Mouse (Mus musculus) retina, adult 2 months (tissue): Measurements from ENCODE around the gene Wnt7b.

Experiments used
- DNase-seq: peaks from one replicate; pipeline ENCODE4 v3.0.0-alpha.2; 2012; ENCODE audit warnings: low read depth, low spot score

Gene Wnt7b

GRCm38 (mm10) chr15:85507370-85508014 is 74.8 kb downstream of the Wnt7b start:
- no peak for DNase-seq

GRCm38 (mm10) chr15:85506680-85507079 is 75.6 kb downstream of the Wnt7b start:
- DNase-seq = no peak

GRCm38 (mm10) chr15:85505118-85505925 is 77.0 kb downstream of the Wnt7b start:
- DNase-seq = no peak

GRCm38 (mm10) chr15:85503127-85503526 is 79.1 kb downstream of the Wnt7b start, which contains the start of gene 7530416G11Rik:
TSS of gene 7530416G11Rik (minus strand) at chr15:85503227.
- DNase-seq = no peak

- no peak for DNase-seq
Observed at GRCm38 (mm10) chr15:85500267-85500666, 82.0 kb downstream of the Wnt7b start.

GRCm38 (mm10) chr15:85497981-85498475 is 84.2 kb downstream of the Wnt7b start:
- DNase-seq = no peak

GRCm38 (mm10) chr15:85497548-85497947 is 84.7 kb downstream of the Wnt7b start:
- no peak for DNase-seq

- no peak for DNase-seq
Observed at GRCm38 (mm10) chr15:85494163-85494621, 88.1 kb downstream of the Wnt7b start.

- DNase-seq = no peak
Observed at GRCm38 (mm10) chr15:85489751-85490150, 92.5 kb downstream of the Wnt7b start.

- no peak for DNase-seq
Observed at GRCm38 (mm10) chr15:85488900-85489299, 93.4 kb downstream of the Wnt7b start.
